In the genomic region with DNA sequence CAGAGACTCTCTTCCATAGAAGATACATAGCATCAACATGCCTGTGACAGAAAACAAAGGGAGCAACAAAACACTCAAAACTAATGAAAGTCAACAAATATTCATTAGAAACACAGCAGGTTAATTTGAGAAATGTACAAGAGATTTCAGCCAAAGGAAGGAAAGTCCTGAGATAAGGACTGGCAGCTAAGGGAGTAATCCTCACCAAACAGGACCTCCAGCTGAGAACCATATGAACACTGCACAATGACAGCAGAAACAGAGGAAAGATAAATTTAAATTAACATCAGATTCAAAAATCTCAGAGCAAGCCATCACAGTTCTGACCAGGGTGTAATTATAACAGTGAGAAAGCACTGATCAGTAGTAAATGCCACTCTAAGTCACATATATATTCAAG, we compare ENCODE assay signal across 10 mouse cellular contexts.
"Had no signal": no experiment of that assay in that cellular context is flagged by ENCODE, and none has a peak within 500 bp of the region (broad histone marks: within the 10 kb centered on the region; RNA-seq: fewer than 3 reads in every experiment).

No protein-coding gene starts in this region.

- H3K4me3 ChIP-seq: layer of hippocampus, adult 2 months; limb, embryonic 13.5 days had no signal

- DNase-seq: kidney, adult 9 months; kidney, postnatal 10 days; kidney, postnatal 4 days; lung, adult 18-20 months; midbrain, embryonic 14.5 days; right cerebral cortex, postnatal 14 days; thymus, postnatal 36 days had no signal

- H3K36me3 ChIP-seq: limb, embryonic 13.5 days had no signal

- H3K4me1 ChIP-seq: limb, embryonic 13.5 days had no signal

- H3K27me3 ChIP-seq: limb, embryonic 13.5 days had no signal

- H3K9me3 ChIP-seq: limb, embryonic 13.5 days had no signal

- H3K9ac ChIP-seq: limb, embryonic 13.5 days; liver, embryonic 14.5 days had no signal

- H3K27ac ChIP-seq: layer of hippocampus, adult 2 months; limb, embryonic 13.5 days; liver, embryonic 14.5 days had no signal

- H3K4me2 ChIP-seq: limb, embryonic 13.5 days had no signal
